Mouse (Mus musculus): ENCODE results near the gene Syngr4.

GRCm38 (mm10) chr7:45902481-45903002 is 6.0 kb upstream of the Syngr4 start:
- TF ChIP-seq CTCF (IDR thresholded peaks at IDR 0.05; ENCODE audit: low read depth): no peak
- TF ChIP-seq EP300 (IDR thresholded peaks at IDR 0.05; ENCODE audit: low read depth): no peak

All from heart, postnatal 0 days (tissue).